Mouse (Mus musculus) macrophage (primary cell): ENCODE results near the gene Gm21987. TPM values are rescaled to one million over a fixed set of nuclear protein-coding genes. Genes with fewer than 3 reads are reported as not detected.

ENCODE experiments used
- H3K27ac ChIP-seq: fragments of 350-480 bp; formaldehyde crosslinking; 2 replicates; pipeline ENCODE4 v1.9.0; 2021
- H3K36me3 ChIP-seq: fragments of 350-480 bp; formaldehyde crosslinking; 2 replicates; pipeline ENCODE4 v1.9.0; 2021; ENCODE audit errors: inconsistent target
- H3K4me3 ChIP-seq: fragments of 350-480 bp; formaldehyde crosslinking; 2 replicates; pipeline ENCODE4 v1.9.0; 2021; ENCODE audit errors: inconsistent target
- H3K79me2 ChIP-seq: fragments of 350-480 bp; formaldehyde crosslinking; 2 replicates; pipeline ENCODE4 v1.9.0; 2021; ENCODE audit errors: inconsistent target
- WGBS: methylation state at CpG from one replicate; pipeline ENCODE4 v1.1.7; 2026; ENCODE audit warnings: inconsistent platforms; ENCODE audit not compliant: missing documents; 5-methylcytosine and 5-hydroxymethylcytosine counted together
- polyA plus RNA-seq: library from polyadenylated mRNA; stranded (reverse); fragments of 250-400 nt; gene quantifications from 3 replicates; pipeline ENCODE4 v1.2.4, GENCODE M21; 2018; ENCODE audit warnings: inconsistent platforms

Gm21987 gene
- polyA plus RNA-seq, 1 experiment from 2014 or later: not detected

GRCm38 (mm10) chr16:38406293-38406692 lies 59.5 kb downstream of the Gm21987 start:
- Histone ChIP-seq H3K4me3 (no peak overlapping the region), H3K36me3 (no peaks in the 10 kb centered on the region), H3K27ac (no peak overlapping the region), H3K79me2 (no peaks in the 10 kb centered on the region)
- WGBS: 89% methylated on average over 5 of the region's 5 CpGs

DNA sequence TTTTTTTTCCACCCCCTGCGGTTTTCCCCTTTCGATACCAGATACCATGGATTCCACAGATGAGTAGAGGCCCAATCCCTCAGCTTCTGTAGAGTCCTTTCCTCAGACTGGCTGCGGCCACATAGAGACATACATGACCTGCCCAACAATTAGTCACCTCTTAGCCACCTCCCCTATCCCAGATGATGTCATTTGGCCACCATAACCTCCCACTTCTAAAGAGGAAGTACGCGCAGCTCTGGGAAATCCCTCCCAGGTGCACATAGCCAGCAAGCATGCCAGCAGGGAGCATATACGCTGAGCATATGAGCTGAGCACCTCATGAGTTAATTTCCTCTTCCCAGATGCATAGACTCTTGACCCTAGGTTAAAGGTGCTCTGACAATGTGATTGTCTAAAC lies 59.9 kb downstream of the Gm21987 start:
- 76% methylated on average over 6 of the region's 6 CpGs for whole genome bisulfite sequencing
- Histone ChIP-seq H3K27ac (no peak overlapping the region), H3K79me2 (no peaks in the 10 kb centered on the region), H3K36me3 (no peaks in the 10 kb centered on the region), H3K4me3 (no peak overlapping the region)

- Histone ChIP-seq H3K79me2 (no peaks in the 10 kb centered on the region), H3K36me3 (no peaks in the 10 kb centered on the region), H3K27ac (no peak overlapping the region), H3K4me3 (no peak overlapping the region)
- WGBS: 75% methylated on average over 5 of the region's 5 CpGs
These were observed 60.7 kb downstream of the Gm21987 start for GRCm38 (mm10) chr16:38407584-38407983.

GRCm38 (mm10) chr16:38408416-38408815 lies 61.6 kb downstream of the Gm21987 start:
- Histone ChIP-seq H3K4me3 (no peak overlapping the region), H3K27ac (no peak overlapping the region), H3K79me2 (no peaks in the 10 kb centered on the region), H3K36me3 (no peaks in the 10 kb centered on the region)
- 100% methylated on average over 2 of the region's 8 CpGs for WGBS

Other genes starting within 250 kb of the Gm21987 start
- gene Nr1i2, start 52.2 kb upstream of the Gm21987 start, polyA plus RNA-seq: not detected in 3 replicates
- gene Maats1, start 4.9 kb upstream of the Gm21987 start, polyA plus RNA-seq: not detected in 3 replicates
- gene Cox17, start within 50 bp of the Gm21987 start, polyA plus RNA-seq: 147 to 264 TPM (median 175 TPM) in 3 replicates
- gene Popdc2, start 15.2 kb downstream of the Gm21987 start, polyA plus RNA-seq: not detected in 3 replicates
- not detected in 3 replicates for gene Pla1a, start 86.1 kb downstream of the Gm21987 start, polyA plus RNA-seq
- gene Adprh, start 105.7 kb downstream of the Gm21987 start, polyA plus RNA-seq: 22.0 to 44.8 TPM (median 35.9 TPM) in 3 replicates
- 10.3 to 13.1 TPM (median 11.9 TPM) in 3 replicates for gene Cd80, start 108.5 kb downstream of the Gm21987 start, polyA plus RNA-seq
- 9.5 to 17.4 TPM (median 10.5 TPM) in 3 replicates for gene Timmdc1, start 175.6 kb downstream of the Gm21987 start, polyA plus RNA-seq
- gene Poglut1, start 203.2 kb downstream of the Gm21987 start, polyA plus RNA-seq: 17.7 to 23.5 TPM (median 22.5 TPM) in 3 replicates
- 8.4 to 15.6 TPM (median 10.1 TPM) in 3 replicates for gene Tmem39a, start 211.7 kb downstream of the Gm21987 start, polyA plus RNA-seq